Mouse (Mus musculus) C2C12 (cell line): Measurements from ENCODE around the gene Smtnl2. TPM values are rescaled to one million over a fixed set of nuclear protein-coding genes. Genes with fewer than 3 reads are reported as not detected.

Experiments used
- H3K27me3 ChIP-seq: one replicate; pipeline ENCODE4 v1.6.1; 2011; ENCODE audit not compliant: control insufficient read depth, insufficient read depth, insufficient read length
- H3K36me3 ChIP-seq: one replicate; pipeline ENCODE4 v1.6.1; 2011; ENCODE audit not compliant: control insufficient read depth, insufficient read depth
- H3K4me3 ChIP-seq: one replicate; pipeline ENCODE4 v1.5.1; 2011; ENCODE audit warnings: mild to moderate bottlenecking, control low read depth; ENCODE audit not compliant: poor library complexity, insufficient read depth, severe bottlenecking
- H3K79me2 ChIP-seq: one replicate; pipeline ENCODE4 v1.6.1; 2011; ENCODE audit not compliant: control insufficient read depth, insufficient read depth
- H3K79me3 ChIP-seq: one replicate; pipeline ENCODE4 v1.6.1; 2011; ENCODE audit warnings: low read depth, control low read depth
- H3ac ChIP-seq: one replicate; pipeline ENCODE3; 2011; ENCODE audit warnings: low read depth; ENCODE audit not compliant: control insufficient read depth, insufficient read length
- CEBPB ChIP-seq: IDR thresholded peaks from one replicate; pipeline ENCODE4 v1.6.1; 2011; ENCODE audit warnings: low read depth, mild to moderate bottlenecking, control low read depth, moderate library complexity
- CTCF ChIP-seq: IDR thresholded peaks from one replicate; pipeline ENCODE4 v1.5.1; 2011; ENCODE audit not compliant: control insufficient read depth, insufficient read depth, insufficient read length
- FOSL1 ChIP-seq: IDR thresholded peaks from one replicate; pipeline ENCODE4 v1.8.0; 2011; ENCODE audit warnings: mild to moderate bottlenecking, low read length; ENCODE audit not compliant: poor library complexity, insufficient read depth, severe bottlenecking
- MAX ChIP-seq: IDR thresholded peaks from one replicate; pipeline ENCODE4 v1.6.1; 2011; ENCODE audit warnings: mild to moderate bottlenecking, control low read depth
- MYOD1 ChIP-seq: IDR thresholded peaks from one replicate; pipeline ENCODE4 v1.6.1; 2011; ENCODE audit warnings: low read depth; ENCODE audit not compliant: control insufficient read depth, insufficient read length
- MYOG ChIP-seq: IDR thresholded peaks from one replicate; pipeline ENCODE4 v1.6.1; 2011; ENCODE audit not compliant: control insufficient read depth, insufficient read length; ENCODE audit errors: extremely low read depth
- USF1 ChIP-seq: IDR thresholded peaks from one replicate; pipeline ENCODE4 v1.6.1; 2011; ENCODE audit warnings: low read depth, mild to moderate bottlenecking, control low read depth, moderate library complexity
- polyA plus RNA-seq: library from polyadenylated mRNA; unstranded; fragments of >200 nt; fragmentation: generic; extraction: Trizol; gene quantifications from one replicate; pipeline ENCODE4 v1.2.1, GENCODE M21; 2012; ENCODE audit warnings: missing spikeins

Gene Smtnl2
- polyA plus RNA-seq, 1 experiment = 0.04 TPM

- Histone ChIP-seq H3K79me3 (no peaks in the 10 kb centered on the region), H3K27me3 (peaks cover 29% of the 10 kb centered on the region), H3ac (no peak overlapping the region), H3K4me3 (no peak overlapping the region), H3K79me2 (no peaks in the 10 kb centered on the region), H3K36me3 (no peaks in the 10 kb centered on the region)
- no peak for TF ChIP-seq USF1
- TF ChIP-seq MAX = no peak
- TF ChIP-seq MYOD1 = no peak
- TF ChIP-seq FOSL1 = no peak
Observed at GRCm38 (mm10) chr11:72420460-72421122, 9.1 kb upstream of the Smtnl2 start.

DNA sequence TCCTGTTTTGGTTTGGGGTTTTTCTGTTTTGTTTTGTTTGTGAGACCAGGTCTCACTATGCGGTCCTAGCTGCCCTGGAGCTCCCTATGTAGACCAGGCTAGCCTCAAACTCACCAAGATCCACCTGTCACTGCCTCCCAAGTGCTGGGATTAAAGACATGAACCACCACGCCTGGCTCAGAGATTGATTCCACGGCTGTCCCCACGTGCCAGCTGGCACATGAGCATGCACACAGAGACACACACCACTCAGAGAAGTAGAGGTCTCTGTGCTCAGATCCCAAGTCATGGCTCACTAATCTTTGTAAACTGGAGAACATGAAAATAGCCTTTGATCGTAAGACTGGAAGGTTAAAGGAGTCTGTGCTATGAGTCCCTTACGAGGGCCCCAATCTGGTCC is 7.5 kb upstream of the Smtnl2 start:
- no peaks in the 10 kb centered on the region for H3K79me2 ChIP-seq
- no peaks in the 10 kb centered on the region for H3K79me3 ChIP-seq
- H3ac ChIP-seq = no peak overlapping the region
- no peaks in the 10 kb centered on the region for H3K36me3 ChIP-seq
- TF ChIP-seq MAX = no peak
- no peak for TF ChIP-seq MYOG
- no peak overlapping the region for H3K4me3 ChIP-seq
- peaks cover 44% of the 10 kb centered on the region for H3K27me3 ChIP-seq

DNA sequence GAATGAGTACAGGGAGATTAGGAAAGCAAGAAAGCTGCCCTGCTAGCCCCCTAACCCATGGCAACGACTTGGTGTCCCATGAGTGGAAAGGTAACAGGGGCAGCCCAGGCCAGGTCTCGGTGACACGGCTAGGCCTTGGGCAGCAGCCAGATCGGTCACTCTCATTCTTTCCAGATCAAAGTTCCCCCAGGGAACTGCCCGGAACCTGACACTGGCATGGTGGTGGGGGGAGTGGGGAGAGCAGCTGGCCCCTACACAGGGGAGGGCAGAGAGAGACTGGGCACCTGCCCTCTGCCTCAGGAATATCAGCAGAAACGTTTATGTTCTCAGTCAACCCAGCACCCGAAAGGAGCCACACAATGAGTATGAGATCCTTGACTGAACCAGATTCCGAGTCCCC is 6.7 kb upstream of the Smtnl2 start:
- TF ChIP-seq CTCF (no peak), CEBPB (no peak), MYOD1 (no peak), FOSL1 (no peak), USF1 (no peak), MYOG (no peak), MAX (no peak)
- no peaks in the 10 kb centered on the region for H3K36me3 ChIP-seq
- peaks cover 52% of the 10 kb centered on the region for H3K27me3 ChIP-seq
- no peak overlapping the region for H3ac ChIP-seq
- H3K4me3 ChIP-seq = no peak overlapping the region
- no peaks in the 10 kb centered on the region for H3K79me3 ChIP-seq
- H3K79me2 ChIP-seq = no peaks in the 10 kb centered on the region

DNA sequence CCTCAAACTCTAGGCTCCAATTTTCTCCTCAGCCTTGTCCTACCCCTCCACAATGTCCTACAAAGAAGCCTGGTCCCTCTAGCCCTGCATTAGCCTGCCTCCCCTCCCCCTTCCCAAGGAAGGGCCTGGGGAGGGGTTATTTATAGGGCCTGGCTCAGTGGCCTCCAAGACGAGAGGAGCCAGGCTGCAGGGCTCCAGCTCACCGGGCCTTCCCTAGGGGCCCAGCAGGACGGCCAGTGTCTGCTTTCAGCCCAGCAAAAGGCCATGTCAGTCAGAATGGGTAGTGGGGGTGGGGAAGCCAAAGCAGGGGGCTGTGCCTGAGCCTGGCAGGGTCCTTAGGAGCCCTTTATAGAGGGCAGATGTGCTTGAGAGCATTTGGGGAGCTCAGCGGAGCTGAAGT is 5.9 kb upstream of the Smtnl2 start:
- no peaks in the 10 kb centered on the region for H3K79me3 ChIP-seq
- H3K79me2 ChIP-seq = no peaks in the 10 kb centered on the region
- no peak overlapping the region for H3K4me3 ChIP-seq
- no peaks in the 10 kb centered on the region for H3K36me3 ChIP-seq
- peaks cover 57% of the 10 kb centered on the region for H3K27me3 ChIP-seq
- H3ac ChIP-seq = no peak overlapping the region
- TF ChIP-seq CTCF (no peak), USF1 (no peak), MYOG (no peak), FOSL1 (no peak), CEBPB (no peak), MAX (no peak), MYOD1 (no peak)

DNA sequence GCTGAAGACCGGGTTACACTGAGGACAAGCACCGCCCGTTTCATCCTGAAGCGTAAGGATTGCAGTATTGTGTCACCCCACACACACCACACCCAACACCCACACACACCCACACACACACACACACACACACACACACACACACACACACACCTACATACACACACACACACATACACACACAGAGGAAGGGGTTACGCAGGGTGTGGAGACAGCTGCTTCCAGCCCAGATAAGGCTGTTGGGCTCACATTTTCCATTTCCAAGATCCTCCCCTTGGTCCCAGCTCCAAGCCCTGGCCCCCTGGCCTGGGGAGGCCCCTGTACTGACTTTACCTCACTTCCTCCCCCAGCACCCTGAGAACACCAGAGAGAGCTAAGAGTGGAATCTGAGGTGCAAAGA is 5.2 kb upstream of the Smtnl2 start:
- no peaks in the 10 kb centered on the region for H3K36me3 ChIP-seq
- H3ac ChIP-seq = no peak overlapping the region
- H3K79me3 ChIP-seq = no peaks in the 10 kb centered on the region
- no peak overlapping the region for H3K4me3 ChIP-seq
- peaks cover 57% of the 10 kb centered on the region for H3K27me3 ChIP-seq
- TF ChIP-seq CEBPB = no peak
- no peak for TF ChIP-seq CTCF
- no peak for TF ChIP-seq FOSL1
- no peak for TF ChIP-seq USF1
- no peak for TF ChIP-seq MYOG
- no peak for TF ChIP-seq MAX
- TF ChIP-seq MYOD1 = no peak
- H3K79me2 ChIP-seq = no peaks in the 10 kb centered on the region

DNA sequence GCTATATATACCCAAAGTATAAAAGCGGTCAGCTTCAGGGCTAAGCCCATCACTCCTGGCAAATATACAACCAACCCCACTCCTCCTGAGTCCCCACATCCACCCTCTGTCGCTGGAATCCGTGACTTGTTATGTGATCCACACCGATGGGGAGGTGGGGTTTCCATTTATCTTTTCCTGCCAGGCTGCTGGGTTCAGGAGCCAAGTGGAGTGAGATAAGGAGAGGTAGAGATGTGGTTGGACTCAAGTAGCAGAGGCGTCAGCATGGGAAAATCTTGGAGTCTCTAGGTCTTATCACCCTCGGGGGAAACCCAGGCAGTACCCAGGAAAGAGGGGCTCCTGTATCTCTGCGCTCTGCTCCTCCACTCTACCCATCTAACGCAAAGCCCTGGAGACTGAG is 3.6 kb upstream of the Smtnl2 start:
- Histone ChIP-seq H3ac (no peak overlapping the region), H3K4me3 (no peak overlapping the region), H3K36me3 (no peaks in the 10 kb centered on the region), H3K27me3 (peaks cover 71% of the 10 kb centered on the region), H3K79me2 (no peaks in the 10 kb centered on the region), H3K79me3 (no peaks in the 10 kb centered on the region)
- no peak for TF ChIP-seq CEBPB
- TF ChIP-seq MYOD1 = no peak
